Mouse (Mus musculus) right cerebral cortex, adult 18-20 months (tissue): ENCODE results near the gene Auh.

Experiments
- DNase-seq: peaks from one replicate; pipeline ENCODE4 v3.0.0; 2022; ENCODE audit warnings: mixed read lengths

The Auh gene

DNA sequence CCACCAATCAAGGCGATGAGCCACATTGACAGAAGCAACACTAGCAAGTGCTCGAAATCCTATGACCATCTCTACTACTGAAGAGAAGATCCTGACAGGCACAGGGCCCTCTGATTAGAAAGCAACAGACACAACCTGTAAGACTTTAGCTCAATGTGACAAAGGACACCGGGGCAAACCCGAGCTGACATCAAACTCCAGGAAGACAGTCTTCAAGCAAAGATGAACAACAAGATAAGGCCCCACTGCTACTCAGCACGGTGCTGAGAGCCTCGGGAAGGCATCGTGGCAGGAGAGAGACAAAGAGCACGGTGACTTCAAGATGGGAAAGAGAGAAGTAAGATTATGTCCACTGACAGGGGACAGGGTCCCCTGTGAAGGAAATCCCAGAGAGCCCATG is 7.5 kb downstream of the Auh start:
- DNase-seq = no peak

DNA sequence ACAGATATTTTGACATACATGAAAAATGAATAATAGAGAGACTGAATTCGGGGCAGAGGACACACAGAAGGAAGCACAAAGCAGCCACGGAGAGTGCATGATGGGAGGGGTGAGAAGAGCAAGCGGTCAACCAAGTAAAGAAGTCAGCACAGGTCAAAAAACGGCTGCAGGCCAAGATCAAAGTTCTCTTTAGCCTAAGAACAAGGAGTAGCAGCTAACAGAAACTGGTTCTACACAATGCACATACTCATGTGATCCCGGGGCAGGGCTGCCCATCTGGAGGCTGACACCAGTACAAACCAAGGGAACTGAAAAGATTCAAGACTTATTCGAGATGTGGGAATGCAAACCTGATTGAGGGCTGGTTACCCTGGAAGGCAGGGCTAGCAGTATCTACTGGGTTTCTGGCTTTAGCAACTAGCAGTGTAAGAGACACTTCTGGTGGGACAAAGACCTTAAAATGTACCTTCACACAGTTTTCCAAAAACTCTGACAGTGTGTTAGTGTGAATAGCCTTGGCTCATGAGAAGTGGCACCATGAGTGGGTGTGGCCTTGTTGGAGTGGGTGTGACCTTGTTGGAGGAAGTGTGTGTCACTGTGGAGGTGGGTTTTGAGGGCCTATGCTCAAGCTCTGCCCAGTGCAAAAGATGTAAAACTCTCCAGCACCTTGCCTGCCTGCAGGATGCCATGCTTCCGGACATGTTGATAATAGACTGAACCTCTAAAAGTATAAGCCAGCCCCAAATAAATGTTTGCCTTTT is 8.2 kb downstream of the Auh start:
- no peak for DNase-seq

DNA sequence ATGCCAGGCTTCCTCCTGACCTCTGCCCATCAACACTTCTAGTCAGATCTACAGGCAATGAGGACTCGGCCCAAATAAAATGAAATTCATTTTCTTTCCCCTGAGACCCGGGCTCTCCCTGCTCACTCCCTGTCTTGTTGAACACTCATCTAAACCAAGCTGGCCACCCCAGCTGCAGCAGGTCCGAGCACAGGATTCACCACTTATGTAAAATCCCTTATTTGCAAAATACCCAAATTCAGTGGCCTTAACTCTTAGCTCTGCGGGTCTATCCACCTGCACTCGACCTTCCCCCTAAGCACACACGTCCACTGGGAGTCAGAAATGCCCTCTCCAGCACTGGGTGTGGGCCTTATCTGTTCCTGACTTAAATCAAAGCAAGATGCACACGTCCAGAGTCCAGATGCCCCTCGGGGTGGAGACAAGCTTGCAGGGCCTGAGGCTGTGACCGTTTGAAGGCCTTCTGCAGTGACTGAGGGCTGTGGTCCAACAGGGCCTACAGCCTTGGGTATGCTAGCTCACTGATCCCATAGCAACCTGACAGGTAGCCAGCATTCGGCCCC is 9.6 kb downstream of the Auh start:
- DNase-seq = no peak

DNA sequence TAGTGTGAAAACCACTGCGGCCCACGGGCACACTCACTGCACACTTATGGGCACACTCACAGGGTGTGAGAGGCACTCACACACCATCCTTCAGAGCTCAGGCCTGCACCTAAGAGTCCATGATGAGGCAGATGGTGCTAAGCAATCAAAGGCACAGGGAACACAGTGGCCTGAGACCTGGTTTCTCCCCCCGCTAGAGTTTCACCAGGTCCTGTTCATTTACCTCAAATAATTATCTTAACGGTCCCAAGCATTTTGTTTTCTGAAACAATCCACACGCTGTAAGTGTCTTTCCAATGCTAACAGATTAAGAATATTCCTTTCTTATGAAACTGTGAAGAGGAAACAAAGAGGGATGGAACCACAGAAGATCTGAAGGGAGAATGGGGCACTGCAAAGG is 11.1 kb downstream of the Auh start:
- no peak for DNase-seq

DNA sequence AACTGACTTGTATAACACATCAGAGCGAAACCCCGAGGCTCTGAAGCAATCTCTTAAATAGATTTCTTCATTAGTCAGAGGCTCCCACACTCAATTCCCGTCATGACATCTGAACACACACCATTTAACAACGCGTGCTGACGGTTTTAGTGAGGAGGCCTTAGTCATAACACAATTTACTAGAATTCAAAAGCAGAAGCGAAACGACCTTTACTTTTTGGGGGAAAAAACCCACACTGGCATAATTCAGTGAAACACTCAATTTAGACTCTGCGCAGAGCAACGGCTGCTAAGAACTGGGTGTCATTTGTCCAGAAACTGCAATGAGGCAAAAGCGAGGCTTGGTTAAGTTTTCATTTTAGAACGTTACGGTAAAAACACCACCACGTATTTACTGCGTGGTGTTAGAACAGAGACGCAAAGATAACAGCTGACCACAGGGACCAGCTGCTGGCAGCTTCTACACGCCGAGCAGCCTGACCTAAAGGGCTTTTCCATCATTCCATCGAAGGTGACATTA is 14.8 kb downstream of the Auh start:
- peak; percentile 43 for DNase-seq

GRCm38 (mm10) chr13:52913926-52914325 is 15.6 kb downstream of the Auh start:
- DNase-seq = no peak

DNA sequence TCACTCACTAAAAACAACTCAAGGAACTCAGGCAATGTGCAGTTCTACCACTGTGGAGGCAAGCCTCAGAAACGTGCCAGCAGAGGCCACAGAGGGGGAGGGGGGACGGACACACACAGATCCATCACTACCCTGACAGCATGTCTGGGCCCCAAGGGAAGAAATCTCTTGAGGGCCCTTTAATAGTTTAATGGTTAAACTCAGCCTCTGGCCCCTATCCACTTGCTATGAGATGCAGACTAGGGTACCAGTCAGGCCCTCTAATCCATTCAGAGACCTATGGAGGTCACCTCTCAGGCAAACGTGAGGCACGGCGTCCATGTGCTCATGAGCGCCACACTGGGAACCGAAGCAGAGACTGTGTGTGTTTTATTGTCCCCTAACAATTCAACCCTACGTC is 17.0 kb downstream of the Auh start:
- no peak for DNase-seq

DNA sequence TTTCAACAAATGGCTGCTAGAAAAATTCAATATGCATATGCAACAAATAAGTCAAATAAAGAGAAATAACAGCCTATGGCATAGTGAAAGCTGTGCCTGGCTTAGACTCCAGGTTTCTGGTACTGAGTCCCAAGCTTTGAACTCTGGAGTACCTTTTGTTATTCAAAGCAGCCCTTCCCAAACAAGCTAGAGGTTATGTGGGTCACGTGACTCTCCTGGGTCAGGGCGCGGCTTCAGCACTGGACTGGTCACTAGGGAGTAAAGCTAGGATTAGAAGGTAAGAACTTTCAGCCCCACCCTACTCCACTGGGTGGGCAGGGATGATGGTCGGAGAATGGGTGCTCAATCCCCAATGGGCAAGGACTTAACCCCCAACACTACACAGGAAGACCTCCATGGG is 18.2 kb downstream of the Auh start:
- no peak for DNase-seq

- no peak for DNase-seq
Observed at GRCm38 (mm10) chr13:52906296-52906695, 23.2 kb downstream of the Auh start.

GRCm38 (mm10) chr13:52904175-52904574 is 25.3 kb downstream of the Auh start:
- no peak for DNase-seq

DNA sequence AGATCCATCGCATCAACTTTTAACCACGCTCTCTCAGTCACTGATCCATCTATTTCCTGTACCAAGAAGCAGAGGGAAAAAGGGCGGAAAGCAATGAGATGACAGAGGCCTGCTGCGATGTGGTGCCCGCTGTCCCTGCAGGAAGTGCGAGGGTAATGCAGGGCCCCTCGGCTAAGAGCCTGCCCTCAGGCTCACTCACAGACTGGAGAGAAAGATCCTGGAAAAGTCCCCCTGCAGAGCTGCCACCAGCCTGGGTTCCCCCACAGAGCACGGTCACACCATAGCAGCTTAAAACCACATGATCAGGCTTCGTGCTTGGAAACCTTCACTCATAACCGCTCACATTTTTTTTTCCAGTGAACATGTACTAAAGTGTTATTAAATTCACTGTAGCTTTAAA is 25.7 kb downstream of the Auh start:
- DNase-seq = no peak

GRCm38 (mm10) chr13:52902517-52902916 is 27.0 kb downstream of the Auh start:
- no peak for DNase-seq

DNA sequence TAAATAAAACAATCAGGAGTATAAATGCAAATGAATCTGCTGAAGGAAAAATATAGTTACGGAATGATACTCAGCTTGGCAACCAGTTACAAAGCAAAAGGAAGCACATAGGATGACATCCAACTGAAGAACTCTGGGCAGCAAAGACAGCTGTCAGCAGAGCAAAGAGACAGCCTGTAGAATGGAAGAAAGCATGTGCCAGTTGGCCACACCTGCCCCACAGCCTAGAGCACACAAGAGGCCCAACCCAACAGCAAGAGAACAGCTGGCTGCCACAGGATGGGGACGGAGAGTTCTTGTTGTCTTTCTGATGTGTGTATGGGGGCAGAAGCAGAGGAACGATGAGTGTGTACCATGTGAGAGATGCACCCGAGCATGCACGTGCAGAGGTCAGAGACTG is 29.8 kb downstream of the Auh start:
- no peak for DNase-seq

DNA sequence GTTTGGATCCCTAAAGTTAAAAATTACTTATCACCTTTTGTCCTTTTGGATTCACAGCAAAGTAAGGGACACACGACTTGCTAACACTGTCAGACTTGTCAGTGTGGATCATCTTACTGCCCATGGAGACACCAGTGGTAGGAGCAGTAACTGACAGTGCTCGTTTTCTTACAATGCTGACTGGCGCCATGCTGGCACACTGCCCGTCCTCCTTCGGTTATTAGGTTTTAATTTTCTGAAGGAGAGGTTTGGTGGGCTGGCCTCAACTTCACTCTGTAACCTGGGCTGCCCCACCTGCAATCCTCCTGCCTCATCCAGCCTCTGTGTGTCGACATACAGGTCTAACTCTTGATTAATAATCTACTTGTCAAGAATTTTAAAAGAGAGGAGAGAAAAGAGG is 31.7 kb downstream of the Auh start:
- no peak for DNase-seq

- peak; percentile 76 for DNase-seq
Observed at GRCm38 (mm10) chr13:52892791-52893190, 36.7 kb downstream of the Auh start.

- DNase-seq = peak; percentile 67
Observed at GRCm38 (mm10) chr13:52892065-52892503, 37.4 kb downstream of the Auh start.

- no peak for DNase-seq
Observed at GRCm38 (mm10) chr13:52890313-52890712, 39.2 kb downstream of the Auh start.

DNA sequence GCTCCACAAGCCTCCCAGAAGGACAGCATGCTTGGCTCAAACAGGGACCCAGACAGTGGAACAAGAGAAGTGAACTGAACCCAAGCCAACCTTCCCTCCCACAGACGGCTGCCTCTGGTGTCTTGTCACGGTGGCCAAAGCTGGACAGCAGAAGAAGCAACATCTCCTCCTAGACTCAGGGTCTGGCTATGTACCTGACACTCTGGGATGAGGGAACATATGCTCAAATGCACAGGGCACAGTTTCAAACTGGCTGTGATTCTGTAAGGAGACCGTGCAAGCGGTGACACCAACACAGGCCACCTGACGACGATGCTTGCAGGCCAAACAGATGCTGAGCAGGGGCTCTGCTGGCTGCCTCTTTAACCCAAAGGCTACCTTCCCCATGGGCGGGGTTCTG is 42.7 kb downstream of the Auh start:
- no peak for DNase-seq

DNA sequence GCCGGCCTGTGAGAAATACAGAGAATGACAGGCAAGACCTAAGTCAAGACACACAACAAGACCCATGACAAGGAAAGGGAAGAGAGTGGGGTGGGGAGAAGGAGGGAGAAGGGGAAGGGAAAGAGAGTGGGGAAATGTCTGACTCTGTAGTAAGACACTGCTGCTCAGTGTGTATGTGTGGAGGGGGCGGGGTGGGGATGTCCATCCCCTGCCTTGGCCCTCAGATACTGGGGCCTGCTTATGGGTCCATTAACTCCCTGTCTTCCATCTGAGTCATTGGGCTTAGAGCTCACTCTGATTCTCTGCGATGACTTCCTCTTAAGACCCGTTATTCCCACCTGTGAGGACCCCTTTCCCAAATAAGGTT is 45.5 kb downstream of the Auh start:
- no peak for DNase-seq

DNA sequence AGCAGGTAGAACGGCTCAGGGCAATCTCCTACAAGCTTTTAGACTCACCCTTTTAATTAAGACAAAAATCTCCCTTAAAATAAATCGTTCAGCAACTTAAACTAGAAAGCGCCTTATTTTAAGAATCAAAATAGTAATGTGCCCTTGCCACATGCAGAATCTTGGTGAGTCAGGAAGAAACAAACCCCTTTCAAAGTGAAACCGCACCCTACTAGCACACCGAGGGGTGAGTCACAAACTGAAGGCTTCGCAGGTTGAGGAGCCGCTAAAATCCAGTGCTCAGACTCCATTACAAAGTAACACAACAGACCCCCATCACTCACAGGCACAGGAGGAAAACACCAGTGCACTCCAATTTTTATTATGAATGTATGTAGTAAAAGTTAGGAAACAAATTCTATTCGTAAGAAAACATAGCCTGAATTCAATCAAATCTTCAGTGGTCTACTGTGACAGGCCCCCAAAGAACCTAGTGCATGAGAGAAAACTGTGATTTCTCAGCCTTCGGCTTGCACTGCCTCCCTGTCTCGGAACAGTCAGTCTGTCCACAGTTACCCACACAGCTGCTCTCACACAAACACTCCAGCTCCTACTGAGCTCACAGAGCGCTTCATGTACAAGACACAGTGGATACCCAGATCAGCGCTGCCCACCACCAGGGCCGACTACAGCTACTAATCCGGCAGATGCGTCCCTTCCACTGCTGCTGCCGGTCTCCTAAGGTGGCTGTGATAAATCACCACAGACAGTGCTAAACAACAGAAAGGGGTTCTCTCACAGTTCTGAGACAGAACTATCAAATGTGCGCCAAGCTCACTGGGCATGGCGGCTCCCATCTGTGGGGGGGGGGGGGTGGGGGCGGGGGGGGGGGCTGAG is 46.2 kb downstream of the Auh start:
- DNase-seq = peak; percentile 43

GRCm38 (mm10) chr13:52880386-52880785 is 49.1 kb downstream of the Auh start:
- DNase-seq = no peak

GRCm38 (mm10) chr13:52879918-52880317 is 49.6 kb downstream of the Auh start:
- DNase-seq = peak; percentile 25

- peak; percentile 76 for DNase-seq
Observed at GRCm38 (mm10) chr13:52879291-52879690, 50.2 kb downstream of the Auh start.

DNA sequence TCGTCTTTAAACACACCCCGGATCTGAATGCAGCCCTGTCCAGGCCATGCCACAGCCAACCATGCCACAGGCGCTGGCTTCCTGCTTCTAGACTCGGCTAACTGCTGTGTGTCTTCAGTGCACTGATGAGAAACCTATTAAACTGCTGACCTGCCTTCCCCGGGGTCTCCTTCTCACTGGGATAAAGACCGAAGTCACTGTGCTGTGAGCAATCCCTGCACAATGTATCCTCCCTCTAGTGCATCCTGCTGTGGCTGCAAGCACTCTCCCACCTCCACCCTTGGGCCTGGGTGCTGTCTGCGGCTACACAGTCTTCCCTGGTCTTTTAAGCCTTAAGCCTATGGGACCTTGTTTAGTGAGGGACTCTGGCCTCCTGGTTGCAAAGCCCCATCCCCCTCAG is 50.7 kb downstream of the Auh start:
- no peak for DNase-seq
